25 mouse cellular contexts compared by ENCODE assay signal in the genomic region with DNA sequence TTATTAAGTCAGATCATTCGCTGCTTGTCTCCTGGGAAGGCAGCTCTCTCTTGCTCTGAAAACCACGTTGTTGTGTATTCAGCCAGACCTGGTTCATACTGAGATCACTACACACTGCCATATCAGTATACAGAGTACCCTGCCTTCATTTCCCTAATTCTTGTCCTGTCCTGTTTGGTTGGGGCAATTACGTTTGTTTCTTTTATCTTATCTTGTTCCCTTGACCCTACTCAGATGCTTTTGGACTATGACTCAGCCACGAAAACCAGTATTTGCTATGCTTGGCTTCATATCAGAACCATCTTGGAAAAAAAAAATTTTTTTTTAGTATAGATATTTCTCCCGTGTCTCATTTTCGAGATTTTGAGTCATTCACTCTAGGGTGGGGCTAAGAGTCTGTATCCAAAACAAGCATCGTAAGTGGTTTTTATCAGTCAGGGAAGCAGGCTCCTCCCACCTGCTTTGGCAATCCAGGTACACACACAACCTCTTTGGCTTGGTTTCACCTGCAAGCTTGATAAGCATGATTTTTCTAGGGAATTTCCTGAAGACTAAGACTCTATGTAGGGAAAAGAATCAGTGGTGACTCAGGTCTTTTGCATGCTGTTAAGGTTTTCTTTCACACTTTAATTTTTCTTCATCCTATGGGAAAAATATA. TPM values are rescaled to one million over a fixed set of nuclear protein-coding genes. Genes with fewer than 3 reads are reported as not detected.
DNase-seq lines count a peak whose midpoint lies in the region; ATAC-seq and TF ChIP-seq lines count a peak whose summit lies in the region.
"Had no signal": no experiment of that assay in that cellular context is flagged by ENCODE, and none has a peak within 500 bp of the region (broad histone marks: within the 10 kb centered on the region; RNA-seq: fewer than 3 reads in every experiment).

No protein-coding gene starts in this region.

- H3K4me3 ChIP-seq in intestine, postnatal 0 days (ENCODE audit: low read depth, low read length) = no peak overlapping the region
- H3K4me3 ChIP-seq in hindbrain, embryonic 12.5 days = no peak overlapping the region
- H3K4me3 ChIP-seq: forebrain, embryonic 15.5 days; layer of hippocampus, adult 2 months; limb, embryonic 12.5 days; liver, embryonic 13.5 days; lung, embryonic 15.5 days; neural tube, embryonic 12.5 days had no signal

- peak; percentile 67 for ATAC-seq in intestine, postnatal 0 days
- no peak for ATAC-seq in hindbrain, embryonic 12.5 days (ENCODE audit: low FRiP score)
- ATAC-seq: forebrain, embryonic 15.5 days; hindbrain, embryonic 16.5 days had no signal

- no peak overlapping the region for H3K9ac ChIP-seq in intestine, postnatal 0 days (ENCODE audit: low read depth, low read length)
- no peak overlapping the region for H3K9ac ChIP-seq in hindbrain, embryonic 12.5 days
- H3K9ac ChIP-seq: forebrain, embryonic 15.5 days; limb, embryonic 12.5 days; liver, embryonic 13.5 days; lung, embryonic 15.5 days; neural tube, embryonic 12.5 days had no signal

- H3K9me3 ChIP-seq in intestine, postnatal 0 days (ENCODE audit: control insufficient read depth) = no peaks in the 10 kb centered on the region
- no peaks in the 10 kb centered on the region for H3K9me3 ChIP-seq in hindbrain, embryonic 12.5 days (replicated peaks)
- H3K9me3 ChIP-seq: forebrain, embryonic 15.5 days; limb, embryonic 12.5 days; liver, embryonic 13.5 days; lung, embryonic 15.5 days; neural tube, embryonic 12.5 days had no signal

- no peaks in the 10 kb centered on the region for H3K36me3 ChIP-seq in intestine, postnatal 0 days (ENCODE audit: control insufficient read depth, insufficient read depth)
- H3K36me3 ChIP-seq in hindbrain, embryonic 12.5 days = no peaks in the 10 kb centered on the region
- H3K36me3 ChIP-seq: forebrain, embryonic 15.5 days; G1E; limb, embryonic 12.5 days; liver, embryonic 13.5 days; lung, embryonic 15.5 days; neural tube, embryonic 12.5 days had no signal

- peak; percentile 42 for DNase-seq in adrenal gland, adult 2 months
- DNase-seq in adrenal gland, adult 8-10 months = no peak
- peak; percentile 49 for DNase-seq in urinary bladder, postnatal 14 days (ENCODE audit: low spot score)
- no peak for DNase-seq in urinary bladder, adult 2 months (ENCODE audit: low spot score)
- peak; percentile 15 for DNase-seq in yolk sac, embryonic 10.5 days (ENCODE audit: low spot score)
- no peak for DNase-seq in kidney, postnatal 36 days
- DNase-seq: adrenal gland, postnatal 10 days; cerebellum, adult 9-10 months; kidney, adult 18-20 months; liver, embryonic 13.5 days; midbrain, embryonic 14.5 days; right cerebral cortex, postnatal 14 days; spleen, adult 18-20 months; thymus, postnatal 25 days had no signal

- WGBS in intestine, postnatal 0 days = 40% methylated on average over 7 of the region's 7 CpGs
- 90% methylated on average over 7 of the region's 7 CpGs for WGBS in hindbrain, embryonic 12.5 days

- no peak for TF ChIP-seq CTCF in intestine, postnatal 0 days (IDR thresholded peaks at IDR 0.05; ENCODE audit: low read depth)

- H3K4me1 ChIP-seq in intestine, postnatal 0 days (replicated peaks; ENCODE audit: control insufficient read depth, insufficient read depth, low read length) = no peaks in the 10 kb centered on the region
- no peaks in the 10 kb centered on the region for H3K4me1 ChIP-seq in hindbrain, embryonic 12.5 days
- H3K4me1 ChIP-seq: forebrain, embryonic 15.5 days; liver, embryonic 13.5 days; lung, embryonic 15.5 days; neural tube, embryonic 12.5 days had no signal

- no peak overlapping the region for H3K4me2 ChIP-seq in intestine, postnatal 0 days (replicated peaks; ENCODE audit: low read depth)
- no peak overlapping the region for H3K4me2 ChIP-seq in hindbrain, embryonic 12.5 days (replicated peaks)
- H3K4me2 ChIP-seq: forebrain, embryonic 15.5 days; heart, embryonic 11.5 days; limb, embryonic 12.5 days; liver, embryonic 13.5 days; lung, embryonic 15.5 days; neural tube, embryonic 12.5 days had no signal

- H3K27me3 ChIP-seq in intestine, postnatal 0 days (replicated peaks; ENCODE audit: control insufficient read depth, insufficient read depth, low read length) = no peaks in the 10 kb centered on the region
- H3K27me3 ChIP-seq in hindbrain, embryonic 12.5 days = peaks cover 3% of the 10 kb centered on the region; the same call in 1 of the 2 replicates
- H3K27me3 ChIP-seq: forebrain, embryonic 15.5 days; limb, embryonic 12.5 days; liver, embryonic 13.5 days; lung, embryonic 15.5 days; neural tube, embryonic 12.5 days had no signal

- H3K27ac ChIP-seq in intestine, postnatal 0 days (ENCODE audit: low read depth, low read length) = no peak overlapping the region
- H3K27ac ChIP-seq in hindbrain, embryonic 12.5 days = no peak overlapping the region
- H3K27ac ChIP-seq: forebrain, embryonic 15.5 days; kidney, postnatal 0 days; layer of hippocampus, adult 2 months; limb, embryonic 12.5 days; liver, embryonic 13.5 days; lung, embryonic 15.5 days; neural tube, embryonic 12.5 days had no signal

RNA-seq across cellular contexts. Expression of a gene that starts 29.1 kb away (rescaled TPM):
- total RNA-seq in adrenal gland, adult 2 months (2021) = 10 to 100 TPM; 35.1 to 94.8 TPM
- polyA plus RNA-seq in adrenal gland, adult 2 months (2012; rRNA removed) = 15.0 and 32.3 TPM in 2 replicates
- 10 to 100 TPM; 54.0 to 80.8 (median 65.0) TPM for total RNA-seq in adrenal gland, adult 8-10 months (2022)
- 137 and 189 TPM in 2 replicates for polyA plus RNA-seq in urinary bladder, adult 2 months (2012; rRNA removed)
- 32.8 and 37.5 TPM in 2 replicates for polyA plus RNA-seq in intestine, postnatal 0 days (2015; fragmentation: Nextera tagmentation; extraction: Ambion mirVana)
- polyA plus RNA-seq in hindbrain, embryonic 12.5 days (2016; fragmentation: Nextera tagmentation; extraction: Ambion mirVana) = 25.9 and 27.9 TPM in 2 replicates
- polyA plus RNA-seq: G1E had no signal

Comparison
In these comparisons a context has a peak if more than half of its experiments do, and no peak if none do; other contexts are left out.
1. DNase-seq: peak in adrenal gland, adult 2 months (single experiment), urinary bladder, postnatal 14 days (single experiment) and yolk sac, embryonic 10.5 days (single experiment); none in adrenal gland, adult 8-10 months (single experiment), urinary bladder, adult 2 months (single experiment) and kidney, postnatal 36 days (0 of 2).